Mouse (Mus musculus) urinary bladder, postnatal 4 days (tissue): Measurements from ENCODE around the gene Wnt3a.

Source experiments
- DNase-seq, 2 experiments: peaks; one replicate each; pipeline ENCODE4 v3.0.0; 2021 to 2022; ENCODE audit warnings: low spot score in 2 of 2

Gene Wnt3a

GRCm38 (mm10) chr11:59290702-59291303 lies at the start of gene Wnt3a:
TSS of gene Wnt3a (minus strand) at chr11:59290752.
- DNase-seq: no peak

GRCm38 (mm10) chr11:59338736-59339120 lies 48.2 kb upstream of the Wnt3a start:
- no peak for DNase-seq

- DNase-seq: no peak
Measured at GRCm38 (mm10) chr11:59337955-59338735, 47.6 kb upstream of the Wnt3a start.

GRCm38 (mm10) chr11:59336381-59336780 lies 45.8 kb upstream of the Wnt3a start:
- DNase-seq: peak in 1 of 2 experiments; percentile 43

GRCm38 (mm10) chr11:59335942-59336341 lies 45.4 kb upstream of the Wnt3a start:
- DNase-seq: no peak

GRCm38 (mm10) chr11:59335150-59335549 lies 44.6 kb upstream of the Wnt3a start:
- DNase-seq: no peak

GRCm38 (mm10) chr11:59332938-59333337 lies 42.4 kb upstream of the Wnt3a start:
- no peak for DNase-seq

GRCm38 (mm10) chr11:59331167-59331869 lies 40.8 kb upstream of the Wnt3a start:
- no peak for DNase-seq

GRCm38 (mm10) chr11:59330560-59330959 lies 40.0 kb upstream of the Wnt3a start:
- DNase-seq: peak in 1 of 2 experiments; percentile 82

- DNase-seq: no peak
Measured at GRCm38 (mm10) chr11:59329616-59330015, 39.1 kb upstream of the Wnt3a start.

- DNase-seq: no peak
Measured at GRCm38 (mm10) chr11:59327625-59328024, 37.1 kb upstream of the Wnt3a start.

GRCm38 (mm10) chr11:59324777-59325176 lies 34.2 kb upstream of the Wnt3a start:
- DNase-seq: no peak

- DNase-seq: no peak
Measured at GRCm38 (mm10) chr11:59322988-59323387, 32.4 kb upstream of the Wnt3a start.

- DNase-seq: no peak
Measured at GRCm38 (mm10) chr11:59316517-59316916, 26.0 kb upstream of the Wnt3a start.

GRCm38 (mm10) chr11:59313944-59314343 lies 23.4 kb upstream of the Wnt3a start:
- DNase-seq: peak in 1 of 2 experiments; percentile 60

GRCm38 (mm10) chr11:59313029-59313811 lies 22.7 kb upstream of the Wnt3a start:
- peak in 1 of 2 experiments; percentile 60 for DNase-seq

- DNase-seq: peak in 1 of 2 experiments; percentile 57
Measured at GRCm38 (mm10) chr11:59312501-59312900, 21.9 kb upstream of the Wnt3a start.

GRCm38 (mm10) chr11:59312060-59312459 lies 21.5 kb upstream of the Wnt3a start:
- DNase-seq: peak in 1 of 2 experiments; percentile 48

- peak in 1 of 2 experiments; percentile 50 for DNase-seq
Measured at GRCm38 (mm10) chr11:59309976-59310375, 19.4 kb upstream of the Wnt3a start.

- DNase-seq: peak; percentile 66 to 70
Measured at GRCm38 (mm10) chr11:59309106-59309805, 18.7 kb upstream of the Wnt3a start.

GRCm38 (mm10) chr11:59308625-59309024 lies 18.1 kb upstream of the Wnt3a start:
- peak in 1 of 2 experiments; percentile 54 for DNase-seq
